Mouse (Mus musculus) frontal cortex, adult (tissue): Measurements from ENCODE around the gene Mog.

Experiments used
- ATAC-seq: cut with Nextera tagmentation; 2 replicates; pipeline ENCODE4 v1.9.2; 2017; ENCODE audit warnings: mild to moderate bottlenecking, moderate library complexity, mixed read lengths; ENCODE audit not compliant: low TSS enrichment

The Mog gene

DNA sequence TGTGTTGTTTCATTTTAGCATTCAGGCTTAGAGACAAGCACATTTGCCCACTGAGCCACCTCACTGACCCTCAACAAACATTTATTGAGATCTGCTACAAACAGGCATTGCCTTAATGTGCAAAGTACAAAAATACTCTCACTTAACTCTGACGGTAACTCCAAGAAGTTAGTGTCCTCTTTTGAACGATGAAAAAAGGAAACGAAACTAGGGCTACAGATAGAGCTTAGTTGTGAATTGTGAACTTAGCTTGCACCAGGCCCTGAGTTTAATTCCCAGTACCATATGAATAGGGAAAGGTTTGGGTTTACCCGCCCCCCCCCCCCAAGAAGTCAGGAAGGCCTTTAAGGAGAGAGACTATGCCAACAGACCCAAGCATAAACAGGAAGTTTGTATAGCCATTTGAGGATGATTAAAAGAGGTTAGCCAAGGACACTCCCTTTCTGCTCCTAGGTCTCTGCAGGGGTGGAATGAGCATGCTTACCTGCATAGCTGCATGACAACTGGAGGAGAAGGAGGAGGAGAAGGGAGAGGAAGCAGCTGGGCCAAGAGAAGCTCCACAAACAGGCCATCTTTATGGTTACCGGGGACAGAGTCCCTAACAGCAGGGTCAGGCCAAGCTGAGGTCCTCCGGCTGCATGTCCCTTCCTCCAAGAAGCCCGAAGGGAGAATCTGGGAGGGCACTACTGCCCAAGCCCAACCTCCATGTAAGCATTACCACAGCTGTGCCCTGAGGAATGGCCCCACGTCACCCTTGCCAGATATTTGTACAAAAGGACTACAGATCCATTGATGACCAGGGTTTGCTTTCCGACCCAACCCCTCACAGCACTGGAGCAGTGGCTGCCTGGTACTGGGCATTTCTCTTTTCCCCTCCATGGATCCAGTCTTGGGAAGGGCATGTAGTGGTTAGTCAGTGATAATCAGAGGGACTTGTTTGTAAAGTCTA lies at the start of gene Mog:
TSS of gene Mog (minus strand) at position 771 of the 949 bp plus-strand sequence.
- ATAC-seq: peak; percentile 25; the same call in 1 of the 2 replicates

DNA sequence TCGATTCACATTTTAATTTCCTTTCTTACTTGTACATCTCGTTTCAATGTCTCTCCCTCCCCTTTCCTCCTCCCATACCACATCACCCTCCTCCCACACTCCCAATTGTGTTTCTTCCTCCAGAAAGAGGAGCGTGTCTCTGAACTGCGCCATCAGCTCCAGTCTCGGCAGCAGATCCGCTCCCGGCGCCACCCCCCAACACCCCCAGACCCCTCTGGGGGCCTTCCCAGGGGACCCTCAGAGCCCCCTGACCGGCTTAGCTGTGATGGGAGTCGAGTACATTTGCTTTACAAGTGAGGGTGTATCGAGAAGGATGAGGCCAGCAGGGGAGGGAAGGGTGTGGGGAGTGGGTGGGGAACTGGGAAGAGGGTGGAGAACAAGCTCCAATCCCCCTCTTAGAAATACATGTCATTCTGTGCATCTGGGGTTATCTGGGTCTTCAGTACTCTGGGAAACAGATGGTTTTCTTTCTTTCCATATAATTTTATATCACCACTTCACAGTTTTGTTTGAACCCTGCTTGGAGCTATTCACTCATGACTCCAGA lies 49.6 kb upstream of the Mog start:
- peak; percentile 29; the same call in 1 of the 2 replicates for ATAC-seq

DNA sequence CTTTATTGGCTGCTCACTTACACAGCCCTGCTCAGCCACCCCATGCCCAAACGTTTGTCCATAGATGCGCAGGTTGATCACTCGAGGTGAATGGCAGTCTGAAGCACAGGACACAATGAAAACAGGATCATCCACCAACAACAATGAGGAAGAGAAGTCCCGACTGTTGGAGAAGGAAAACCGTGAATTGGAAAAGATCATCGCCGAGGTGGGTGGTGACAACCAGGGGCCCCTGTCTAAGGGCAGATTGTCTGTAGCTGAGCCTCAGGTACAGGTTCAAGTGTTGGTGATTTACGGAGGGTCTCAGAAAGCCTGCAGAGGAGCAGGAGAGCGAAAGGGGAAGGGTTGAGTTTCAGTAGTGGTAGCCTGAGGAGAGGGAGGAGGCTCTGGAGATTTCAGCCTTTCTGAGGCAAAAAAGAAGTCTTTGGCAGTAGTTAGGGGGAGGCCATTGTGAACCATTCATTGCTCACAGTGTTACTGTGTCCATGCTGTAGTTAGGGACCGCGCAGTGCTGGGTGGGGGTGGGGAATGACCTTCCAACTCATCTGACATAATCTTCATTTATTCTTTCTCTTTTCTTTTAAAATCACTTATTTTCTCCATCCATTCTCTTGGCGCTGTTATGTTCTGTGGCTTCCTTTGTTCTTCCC lies 49.0 kb upstream of the Mog start:
- no peak for ATAC-seq

DNA sequence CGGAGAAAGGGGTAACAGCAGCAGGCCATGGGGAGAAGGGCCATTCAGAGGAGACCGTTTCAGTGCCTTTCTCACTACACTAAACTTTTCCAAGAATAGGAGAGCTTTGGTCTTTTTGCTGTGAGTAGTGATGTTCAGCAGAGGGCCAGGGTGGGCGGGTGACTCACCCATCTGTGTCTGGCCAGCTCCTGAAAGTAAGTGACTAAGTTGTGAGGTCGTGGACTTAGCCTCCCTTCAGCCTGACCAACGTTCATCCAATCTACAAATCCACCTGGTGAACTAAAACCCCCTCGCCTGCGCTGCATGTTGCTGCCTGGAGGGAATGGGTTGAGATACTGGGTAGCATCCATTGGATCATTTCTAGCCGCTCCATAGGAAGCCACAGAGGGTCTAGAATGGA lies 46.9 kb upstream of the Mog start:
- ATAC-seq: no peak

DNA sequence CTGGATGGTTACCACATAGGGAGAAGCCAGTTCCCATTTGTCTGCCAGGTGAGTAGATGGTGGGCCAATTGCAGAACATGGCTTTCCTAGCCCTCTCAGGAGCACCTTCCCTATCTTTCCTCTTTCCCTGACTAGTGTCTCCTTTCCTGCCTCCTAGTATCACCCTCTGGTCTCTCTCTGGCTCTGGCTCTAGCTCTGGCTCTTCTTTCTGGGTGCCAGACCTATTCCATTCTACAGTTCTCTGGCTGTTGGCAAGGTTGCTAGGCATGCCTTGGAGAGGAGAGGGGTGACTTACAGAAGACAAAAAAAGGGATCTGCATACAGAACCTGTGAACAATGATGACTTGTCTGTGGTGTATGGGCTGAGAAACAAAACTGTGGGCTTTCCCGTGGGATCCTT lies 44.7 kb upstream of the Mog start:
- no peak for ATAC-seq

DNA sequence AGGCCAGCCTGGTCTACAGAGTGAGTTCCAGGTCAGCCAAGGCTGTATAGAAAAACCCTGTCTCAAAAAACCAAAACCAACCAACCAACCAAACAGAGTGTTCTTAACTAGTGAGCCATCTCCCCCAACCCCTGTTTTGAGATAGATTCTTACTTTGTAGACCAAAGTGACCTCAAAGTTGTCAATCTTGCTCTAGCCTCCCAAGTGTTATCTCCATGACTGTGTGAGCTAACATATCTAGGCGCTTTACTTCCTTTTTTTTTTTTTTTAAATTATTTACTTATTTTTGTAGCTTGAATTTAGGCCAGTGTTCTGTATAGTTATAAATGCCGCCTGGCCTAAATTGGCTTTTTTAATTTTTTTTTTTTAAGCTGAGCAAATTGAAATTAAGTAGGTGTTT lies 42.8 kb upstream of the Mog start:
- ATAC-seq: no peak

DNA sequence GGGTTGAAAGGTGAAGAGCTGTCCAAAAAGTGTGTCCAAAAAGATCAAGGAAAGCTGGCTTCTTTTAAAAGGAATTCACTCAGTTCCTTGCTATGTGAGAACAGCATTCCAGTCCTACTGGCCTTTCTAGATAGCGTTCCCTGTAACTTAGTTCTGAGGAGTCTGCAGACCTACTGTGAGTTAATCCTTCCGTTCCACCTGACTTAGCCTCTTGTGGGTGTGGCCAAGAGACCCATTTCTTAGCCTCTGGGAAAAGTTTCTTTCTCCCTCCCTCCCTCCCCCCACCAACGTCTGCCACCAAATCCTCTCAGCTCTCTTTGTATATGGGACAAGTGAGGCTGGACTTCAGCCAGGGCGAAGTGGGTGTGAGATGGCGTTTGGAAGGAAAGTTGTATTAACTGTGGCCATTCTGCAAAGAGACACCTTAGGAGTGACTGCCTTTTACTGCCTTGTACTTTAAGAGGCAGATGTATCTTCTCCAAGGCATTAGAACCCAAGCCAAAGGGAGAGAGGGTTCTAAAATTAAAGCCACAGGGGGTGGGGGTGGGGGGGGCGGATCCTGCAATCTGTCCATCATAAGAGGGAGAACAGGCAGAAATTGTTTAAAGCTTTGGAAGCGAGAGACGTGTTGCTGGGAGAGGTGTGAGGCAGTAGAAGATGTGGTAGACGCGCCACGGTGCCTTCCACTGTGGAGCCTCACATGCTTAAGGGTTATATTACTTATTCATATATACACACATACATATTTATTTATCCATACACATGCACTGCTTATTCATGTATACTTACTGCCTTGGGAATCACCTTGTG lies 40.7 kb upstream of the Mog start:
- peak; percentile 32; the same call in 1 of the 2 replicates for ATAC-seq

DNA sequence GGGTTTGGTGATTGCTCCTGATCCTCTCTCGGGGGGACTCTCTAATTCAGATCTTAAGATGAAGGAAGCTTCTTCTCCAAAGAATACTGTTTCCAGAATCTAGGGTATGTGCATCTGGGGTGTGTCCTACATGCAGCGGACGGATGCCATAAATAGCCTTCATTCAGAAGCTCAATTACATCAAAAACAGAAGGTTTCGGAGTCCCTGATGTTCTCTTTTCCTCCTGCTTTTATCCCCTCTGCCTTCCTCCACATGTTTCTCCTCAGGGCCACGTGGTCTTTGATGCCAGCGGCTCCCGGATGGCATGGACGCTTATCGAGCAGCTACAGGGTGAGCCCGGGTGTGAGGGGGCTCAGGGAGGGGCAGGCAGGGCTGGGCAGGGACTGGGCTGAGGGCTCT lies 39.9 kb upstream of the Mog start:
- ATAC-seq: peak; percentile 40

DNA sequence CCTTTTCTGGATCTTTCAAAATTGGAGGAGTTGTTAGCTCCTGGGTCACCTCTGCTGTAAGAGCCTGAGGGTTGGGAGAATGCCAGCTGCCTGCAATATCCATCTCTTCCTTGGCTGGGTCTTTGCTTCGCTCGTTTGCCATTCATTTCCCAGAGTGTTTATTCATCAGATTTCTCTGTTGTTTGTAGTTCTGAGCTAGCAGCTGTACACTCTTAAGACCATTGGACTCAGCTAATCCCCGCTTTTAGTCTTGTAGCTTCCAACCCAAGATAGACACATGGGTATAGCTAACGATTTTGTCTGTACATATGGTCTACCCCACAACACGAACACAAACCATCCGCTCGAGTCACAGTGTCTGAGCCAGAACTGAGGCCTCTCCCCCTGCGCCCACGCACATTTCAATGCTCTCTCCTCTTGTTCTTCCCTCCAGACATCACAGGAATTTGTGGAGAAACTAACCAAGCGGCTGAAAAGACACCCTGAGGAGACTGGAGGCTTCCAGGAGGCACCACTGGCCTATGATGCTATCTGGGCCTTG lies 39.0 kb upstream of the Mog start:
- ATAC-seq: peak; percentile 76

DNA sequence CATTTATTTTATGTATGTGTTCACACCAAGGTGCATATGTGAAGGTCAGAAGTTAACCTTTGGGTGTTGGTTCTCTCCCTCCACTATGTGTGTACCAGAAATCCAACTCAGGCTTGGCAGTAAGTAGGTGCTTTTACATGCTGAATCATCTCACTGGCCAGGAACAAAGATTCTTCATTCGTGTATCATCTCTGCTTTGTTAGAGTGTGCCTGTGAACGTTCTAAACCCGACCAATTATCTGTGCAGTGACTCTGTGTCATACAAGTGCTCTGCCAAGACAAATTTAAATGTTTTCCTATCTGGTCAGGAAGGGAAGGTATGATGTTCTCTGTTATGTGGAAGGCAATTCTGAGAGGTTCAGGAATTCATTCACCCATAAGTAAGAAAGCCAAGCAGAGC lies 38.2 kb upstream of the Mog start:
- no peak for ATAC-seq

DNA sequence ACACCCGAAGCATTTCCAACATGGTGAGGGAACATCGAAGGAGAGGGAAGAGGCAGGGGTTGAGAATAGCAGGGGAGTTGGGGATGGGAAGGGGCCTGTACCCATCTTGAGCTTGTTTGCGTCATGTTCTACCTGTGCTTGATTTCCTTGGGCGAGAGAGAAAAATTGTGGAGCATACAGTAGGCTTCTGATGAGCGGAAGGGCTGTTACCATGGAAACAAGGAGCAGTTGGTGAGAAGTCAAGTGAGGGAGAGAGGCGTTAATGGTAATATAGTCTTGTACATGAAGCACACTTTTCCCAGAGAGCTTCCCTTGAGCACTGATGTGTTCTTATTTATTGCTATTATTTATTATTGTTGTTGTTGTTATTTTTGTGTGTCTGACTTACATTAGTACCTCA lies 33.8 kb upstream of the Mog start:
- ATAC-seq: no peak

DNA sequence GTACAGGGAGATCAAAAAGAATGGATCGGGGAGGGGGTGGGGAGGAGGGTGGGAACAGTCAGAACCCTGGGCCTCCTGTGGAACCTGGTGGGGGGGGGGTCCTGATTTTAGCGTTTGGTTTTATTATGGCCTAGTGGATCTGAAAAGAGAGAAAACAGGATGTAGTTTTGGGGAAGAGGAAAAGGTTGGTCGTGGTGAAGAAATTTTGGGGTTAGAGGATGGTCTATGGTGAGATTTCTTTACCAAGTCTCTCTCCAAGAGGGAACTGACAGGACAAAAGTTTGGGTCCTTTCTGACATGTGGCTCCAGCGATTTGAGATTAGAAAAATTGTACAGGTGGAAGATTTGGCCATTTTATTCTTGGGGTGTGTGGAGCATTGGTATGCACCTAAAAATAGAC lies 28.5 kb upstream of the Mog start:
- ATAC-seq: no peak

DNA sequence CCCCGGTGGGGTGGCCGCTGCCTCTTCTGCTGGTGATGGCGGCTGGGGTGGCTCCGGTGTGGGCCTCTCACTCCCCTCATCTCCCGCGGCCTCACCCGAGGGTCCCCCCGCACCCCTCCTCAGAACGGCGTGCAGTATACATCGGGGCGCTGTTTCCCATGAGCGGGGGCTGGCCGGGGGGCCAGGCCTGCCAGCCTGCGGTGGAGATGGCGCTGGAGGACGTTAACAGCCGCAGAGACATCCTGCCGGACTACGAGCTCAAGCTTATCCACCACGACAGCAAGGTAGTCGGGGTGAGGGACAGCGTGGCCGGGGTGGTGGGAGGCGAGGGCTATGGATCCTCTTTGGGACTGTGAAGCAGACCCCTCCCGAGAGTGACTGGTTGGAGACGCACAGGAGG lies 27.7 kb upstream of the Mog start:
- no peak for ATAC-seq

DNA sequence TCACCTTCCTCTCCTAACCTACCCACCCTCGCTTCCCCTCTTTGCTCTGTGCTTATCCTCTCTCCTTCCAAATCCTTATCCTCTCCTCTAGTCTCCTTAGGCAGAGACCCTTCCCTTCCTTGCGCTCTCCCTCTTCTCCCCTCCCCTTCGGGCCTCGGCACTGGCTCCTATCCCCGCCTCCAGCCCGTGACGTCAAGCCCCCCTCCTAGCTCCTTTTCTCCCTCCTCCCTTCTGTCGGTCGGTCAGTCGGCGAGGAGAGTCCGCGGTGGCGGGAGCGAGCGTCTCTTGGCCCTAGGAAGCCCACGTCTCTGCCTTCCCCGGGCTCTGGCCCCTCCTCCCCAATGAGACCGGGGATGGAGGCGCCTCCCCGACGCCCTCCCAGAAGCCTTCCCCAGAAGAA lies 27.2 kb upstream of the Mog start:
- peak; percentile 47 for ATAC-seq

DNA sequence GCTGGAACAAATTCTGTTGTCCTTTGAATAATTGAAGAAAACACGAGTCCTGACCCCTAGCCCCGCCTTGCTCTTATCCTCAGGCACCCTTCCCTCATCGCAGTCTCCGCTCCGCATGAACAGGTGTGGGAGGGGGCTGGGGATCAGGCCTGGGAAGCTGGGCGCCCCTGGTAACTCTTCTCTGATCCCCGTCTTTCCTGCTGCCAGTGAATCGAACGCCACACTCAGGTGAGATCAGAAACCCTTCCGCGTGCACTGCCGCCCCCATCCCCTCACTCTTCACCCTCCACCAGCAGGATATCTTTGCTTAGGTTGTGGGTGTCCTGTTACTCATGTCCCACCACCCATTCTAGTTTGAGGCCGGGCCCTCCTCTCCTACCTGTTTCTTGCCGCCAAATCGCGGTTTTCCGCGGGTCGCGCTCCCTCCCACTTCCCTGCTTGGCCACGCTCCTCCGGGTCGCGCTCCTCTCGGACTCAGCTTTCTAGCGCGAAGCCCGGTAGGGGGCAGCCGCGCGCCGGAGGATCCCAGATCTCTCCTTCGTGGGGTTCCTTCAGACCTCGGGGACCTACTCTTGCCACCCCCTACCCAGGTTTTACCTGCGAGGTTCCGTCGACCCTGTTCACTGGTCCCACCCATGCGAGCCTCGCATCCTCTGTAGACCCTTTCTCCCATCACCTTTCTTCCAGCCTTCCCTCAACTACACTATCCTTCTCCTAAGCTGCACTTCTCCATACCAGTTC lies 26.5 kb upstream of the Mog start:
- peak; percentile 17 for ATAC-seq

DNA sequence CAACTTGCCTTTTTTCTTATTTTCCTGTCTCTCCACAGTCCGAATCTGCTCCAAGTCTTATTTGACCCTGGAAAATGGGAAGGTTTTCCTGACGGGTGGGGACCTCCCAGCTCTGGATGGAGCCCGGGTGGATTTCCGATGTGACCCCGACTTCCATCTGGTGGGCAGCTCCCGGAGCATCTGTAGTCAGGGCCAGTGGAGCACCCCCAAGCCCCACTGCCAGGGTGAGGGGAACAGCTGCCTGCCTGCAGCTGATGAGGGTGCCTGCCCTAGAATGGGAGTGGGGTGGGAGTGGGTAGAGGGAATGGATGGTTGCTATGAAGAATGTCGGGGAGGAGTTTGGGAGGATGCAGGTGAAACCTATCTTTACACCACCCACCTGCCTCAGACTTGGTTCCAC lies 25.2 kb upstream of the Mog start:
- ATAC-seq: no peak

DNA sequence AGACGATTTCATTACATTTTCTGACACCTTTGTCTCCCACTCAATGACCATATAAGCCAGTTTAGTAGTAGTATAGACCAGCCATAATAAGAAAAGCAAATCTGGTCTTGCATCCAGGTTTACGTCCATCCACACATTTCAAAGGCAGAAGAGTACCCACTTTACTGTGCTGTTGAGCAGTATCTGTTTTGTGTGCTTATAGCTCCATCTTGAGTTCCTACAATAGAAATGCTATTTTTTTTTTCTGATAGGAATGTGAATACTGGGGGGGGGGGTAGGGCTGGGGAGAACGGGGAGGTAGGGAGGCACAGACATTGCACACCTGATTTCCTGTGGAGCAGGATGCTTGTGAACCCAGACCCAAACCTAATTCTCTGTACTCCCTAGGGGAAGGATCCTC lies 24.8 kb upstream of the Mog start:
- no peak for ATAC-seq

DNA sequence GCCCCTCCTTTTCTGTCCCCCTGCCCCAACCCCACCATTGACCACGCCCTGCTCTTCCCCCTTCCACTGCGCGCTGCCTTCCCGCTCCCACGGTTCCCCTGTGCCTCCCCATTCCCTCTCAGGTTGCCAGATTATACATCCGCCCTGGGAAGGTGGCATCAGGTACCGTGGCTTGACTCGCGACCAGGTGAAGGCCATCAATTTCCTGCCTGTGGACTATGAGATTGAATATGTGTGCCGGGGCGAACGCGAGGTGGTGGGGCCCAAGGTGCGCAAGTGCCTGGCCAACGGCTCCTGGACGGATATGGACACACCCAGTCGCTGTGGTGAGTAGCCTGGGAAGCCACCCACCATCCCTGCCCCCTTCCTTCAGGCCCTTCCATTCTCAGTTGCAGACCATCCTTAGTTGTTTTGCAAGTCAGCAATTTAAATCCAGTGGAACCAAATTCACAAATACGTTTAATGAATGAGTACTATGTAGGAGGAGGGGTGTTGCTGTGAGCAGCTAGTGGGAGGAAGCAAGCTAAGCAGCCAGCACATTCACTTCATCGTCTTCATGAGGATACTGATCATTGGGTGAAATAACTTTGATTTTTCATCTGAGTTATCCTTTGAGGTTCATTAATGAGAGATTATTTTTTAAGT lies 24.3 kb upstream of the Mog start:
- no peak for ATAC-seq

DNA sequence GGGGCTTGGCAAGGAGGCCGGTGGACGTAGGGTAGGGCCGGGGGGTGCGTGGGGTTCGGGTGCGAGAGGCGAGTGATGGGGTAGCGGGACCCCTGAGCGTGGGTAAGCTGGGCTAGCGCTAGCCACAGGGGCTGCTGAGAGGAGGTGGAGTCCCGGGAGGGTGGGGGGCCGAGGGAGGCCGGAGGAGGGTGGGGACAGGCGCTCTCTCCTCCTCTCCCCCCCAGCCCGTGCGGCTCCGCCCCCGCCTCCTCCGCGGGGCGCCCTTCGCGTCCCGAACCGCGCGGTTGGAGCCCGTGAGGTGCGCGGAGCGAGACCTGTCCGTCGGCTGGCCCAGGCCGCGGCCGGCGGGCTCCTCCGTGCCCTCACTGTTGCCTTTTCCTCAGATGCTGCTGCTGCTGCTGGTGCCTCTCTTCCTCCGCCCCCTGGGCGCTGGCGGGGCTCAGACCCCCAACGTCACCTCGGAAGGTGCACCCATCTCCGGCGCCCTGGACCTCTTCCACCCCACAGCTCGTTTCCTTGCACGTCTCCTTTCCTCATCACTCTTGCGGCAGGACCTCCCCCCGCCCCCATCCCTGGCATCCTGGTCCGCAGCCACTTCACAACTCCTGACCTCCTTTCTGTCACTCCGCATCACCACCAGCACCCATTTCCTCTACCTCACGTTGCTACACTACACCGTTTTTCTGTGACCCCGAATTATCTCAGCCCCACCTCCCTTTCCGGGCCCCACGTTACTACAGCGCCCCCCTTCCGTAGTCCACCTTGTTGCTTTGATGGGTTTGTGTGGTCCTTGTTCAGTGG lies 23.3 kb upstream of the Mog start:
- ATAC-seq: peak; percentile 4
